ENCODE assay signal across 16 mouse cellular contexts in the genomic region with DNA sequence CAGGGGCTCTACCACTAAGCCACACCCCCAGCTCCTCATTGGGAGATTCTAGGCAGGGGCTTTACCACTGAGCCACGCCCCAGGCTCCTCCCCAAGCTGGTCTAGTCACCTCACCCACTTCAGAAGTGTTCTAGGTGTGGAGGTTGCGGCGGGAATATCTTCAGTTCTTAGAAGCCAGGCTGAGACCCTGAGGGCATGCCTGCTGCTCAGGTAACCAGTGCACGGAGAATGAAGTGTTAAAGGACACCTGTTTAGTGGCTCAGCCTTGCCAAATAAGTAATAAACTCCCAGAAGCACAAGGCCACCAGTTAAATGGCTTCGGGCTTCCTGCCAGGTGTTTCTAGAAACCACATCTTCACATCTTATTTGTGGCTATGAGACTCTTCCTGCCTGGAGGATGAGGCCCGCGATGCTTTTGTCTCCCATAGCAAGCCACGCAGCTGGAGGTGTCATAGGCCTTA. TPM values are rescaled to one million over a fixed set of nuclear protein-coding genes. Genes with fewer than 3 reads are reported as not detected.
DNase-seq lines count a peak whose midpoint lies in the region; ATAC-seq and TF ChIP-seq lines count a peak whose summit lies in the region.
"Had no signal": no experiment of that assay in that cellular context is flagged by ENCODE, and none has a peak within 500 bp of the region (broad histone marks: within the 10 kb centered on the region; RNA-seq: fewer than 3 reads in every experiment).

No protein-coding gene starts in this region.

- TF ChIP-seq CTCF in small intestine, adult 2 months (IDR thresholded peaks at IDR 0.05; ENCODE audit: extremely low read depth, insufficient read length, insufficient replicate concordance, low read depth, low read length), result no peak

- no peaks in the 10 kb centered on the region for H3K27me3 ChIP-seq in heart, embryonic 12.5 days (replicated peaks)
- no peaks in the 10 kb centered on the region for H3K27me3 ChIP-seq in small intestine, adult 2 months (ENCODE audit: control insufficient read depth, insufficient read depth, low read length)
- H3K27me3 ChIP-seq in hindbrain, embryonic 16.5 days (replicated peaks; ENCODE audit: control insufficient read depth, insufficient read depth, low read length), result no peaks in the 10 kb centered on the region; the same call in 1 of the 2 replicates
- H3K27me3 ChIP-seq: hindbrain, embryonic 15.5 days; limb, embryonic 12.5 days had no signal

- peak; percentile 65 for DNase-seq in heart, adult 11 months
- DNase-seq in A20 (ENCODE audit: low read depth, low spot score), result peak; percentile 20
- no peak for DNase-seq in layer of hippocampus, postnatal 10 days (ENCODE audit: low spot score in 2 of 2)
- no peak for DNase-seq in left cerebral cortex, adult 8-10 months (ENCODE audit: low spot score in 2 of 2)
- DNase-seq: cerebellum, adult 2 months; lung, adult 2 months had no signal

- no peak for TF ChIP-seq POLR2A in small intestine, adult 2 months (IDR thresholded peaks at IDR 0.05; ENCODE audit: low read depth, low read length)

- no peak overlapping the region for H3K4me3 ChIP-seq in heart, embryonic 12.5 days
- H3K4me3 ChIP-seq in small intestine, adult 2 months (ENCODE audit: low read depth, low read length), result no peak overlapping the region
- no peak overlapping the region for H3K4me3 ChIP-seq in hindbrain, embryonic 16.5 days (ENCODE audit: low read length)
- H3K4me3 ChIP-seq: forebrain, embryonic 10.5 days; hindbrain, embryonic 15.5 days; limb, embryonic 12.5 days had no signal

- H3K4me2 ChIP-seq in heart, embryonic 12.5 days, result no peak overlapping the region
- H3K4me2 ChIP-seq in hindbrain, embryonic 16.5 days (ENCODE audit: low read length), result no peak overlapping the region
- H3K4me2 ChIP-seq: hindbrain, embryonic 15.5 days; limb, embryonic 12.5 days had no signal

- H3K27ac ChIP-seq in heart, embryonic 12.5 days (ENCODE audit: poor library complexity, severe bottlenecking), result no peak overlapping the region
- H3K27ac ChIP-seq in small intestine, adult 2 months (ENCODE audit: insufficient read depth, low read depth, low read length), result peak overlapping the region; percentile 51
- no peak overlapping the region for H3K27ac ChIP-seq in hindbrain, embryonic 16.5 days (ENCODE audit: low read depth, low read length)
- H3K27ac ChIP-seq: forebrain, embryonic 10.5 days; hindbrain, embryonic 15.5 days; limb, embryonic 12.5 days had no signal

- 0 out of 2 replicates have a peak, but pooled peaks cover 3% of the 10 kb centered on the region for H3K9me3 ChIP-seq in heart, embryonic 12.5 days (replicated peaks)
- H3K9me3 ChIP-seq in hindbrain, embryonic 16.5 days (ENCODE audit: control insufficient read depth, low read length), result peaks cover 2% of the 10 kb centered on the region; the same call in 1 of the 2 replicates
- H3K9me3 ChIP-seq: hindbrain, embryonic 15.5 days; limb, embryonic 12.5 days had no signal

- no peaks in the 10 kb centered on the region for H3K36me3 ChIP-seq in heart, embryonic 12.5 days
- no peaks in the 10 kb centered on the region for H3K36me3 ChIP-seq in small intestine, adult 2 months (ENCODE audit: control insufficient read depth, insufficient read depth, low read length)
- no peaks in the 10 kb centered on the region for H3K36me3 ChIP-seq in hindbrain, embryonic 16.5 days (ENCODE audit: control insufficient read depth, insufficient read depth, low read length)
- H3K36me3 ChIP-seq: forebrain, embryonic 10.5 days; hindbrain, embryonic 15.5 days; limb, embryonic 12.5 days had no signal

- WGBS in heart, embryonic 12.5 days, result 84% methylated on average over 8 of the region's 8 CpGs
- 25% methylated on average over 8 of the region's 8 CpGs for WGBS in small intestine, adult 2 months
- 85% methylated on average over 8 of the region's 8 CpGs for WGBS in hindbrain, embryonic 16.5 days

- H3K9ac ChIP-seq in heart, embryonic 12.5 days, result no peak overlapping the region
- H3K9ac ChIP-seq in hindbrain, embryonic 16.5 days (ENCODE audit: low read depth, low read length), result no peak overlapping the region
- H3K9ac ChIP-seq: hindbrain, embryonic 15.5 days; limb, embryonic 12.5 days had no signal

- peaks cover 24% of the 10 kb centered on the region for H3K4me1 ChIP-seq in heart, embryonic 12.5 days (replicated peaks)
- H3K4me1 ChIP-seq in small intestine, adult 2 months (ENCODE audit: control insufficient read depth, insufficient read depth, insufficient read length, low read length), result peaks cover 62% of the 10 kb centered on the region
- no peaks in the 10 kb centered on the region for H3K4me1 ChIP-seq in hindbrain, embryonic 16.5 days (ENCODE audit: control insufficient read depth, insufficient read depth, low read depth, low read length)
- H3K4me1 ChIP-seq: hindbrain, embryonic 15.5 days had no signal

- ATAC-seq in heart, embryonic 12.5 days (ENCODE audit: insufficient number of reproducible peaks, low FRiP score), result no peak
- peak; percentile 31; the same call in 1 of the 2 replicates for ATAC-seq in common myeloid progenitor, adult 5-6 weeks (replicated peaks; ENCODE audit: low read depth, poor library complexity, severe bottlenecking)
- no peak for ATAC-seq in hindbrain, embryonic 16.5 days

RNA-seq across cellular contexts. Expression of gene Slc16a5, which starts 10.5 kb away (rescaled TPM):
- 0.17 TPM in 1 of 2 replicates, not detected in the other for polyA plus RNA-seq in heart, embryonic 12.5 days (2016; fragmentation: Nextera tagmentation; extraction: Ambion mirVana)
- total RNA-seq in common myeloid progenitor, adult 5-6 weeks (2017), result not detected in 2 replicates
- 98.7 and 220 TPM in 2 replicates for polyA plus RNA-seq in small intestine, adult 2 months (2012; rRNA removed)
- 0.34 and 0.46 TPM in 2 replicates for polyA plus RNA-seq in hindbrain, embryonic 16.5 days (2015; fragmentation: Nextera tagmentation; extraction: Ambion mirVana)
- total RNA-seq in layer of hippocampus, postnatal 10 days (2021), result not detected
- total RNA-seq in left cerebral cortex, adult 8-10 months (2022), result not detected
- polyA plus RNA-seq: limb, embryonic 12.5 days had no signal

RNA-seq across cellular contexts. Expression of gene Trim80, which starts 11.5 kb away (rescaled TPM):
- polyA plus RNA-seq in heart, embryonic 12.5 days (2016; fragmentation: Nextera tagmentation; extraction: Ambion mirVana), result 0.19 and 0.35 TPM in 2 replicates
- total RNA-seq in common myeloid progenitor, adult 5-6 weeks (2017), result not detected in 2 replicates
- polyA plus RNA-seq in small intestine, adult 2 months (2012; rRNA removed), result 1.5 and 4.7 TPM in 2 replicates
- 0.15 TPM in 1 of 2 replicates, not detected in the other for polyA plus RNA-seq in hindbrain, embryonic 16.5 days (2015; fragmentation: Nextera tagmentation; extraction: Ambion mirVana)
- total RNA-seq in layer of hippocampus, postnatal 10 days (2021), result under 1 TPM in 1 of 2 experiments, not detected in 1; 0.18 TPM
- under 1 TPM in 2 of 4 experiments, not detected in 2; 0.16 to 0.30 TPM for total RNA-seq in left cerebral cortex, adult 8-10 months (2022)
- total RNA-seq: layer of hippocampus, adult 8-10 months had no signal
- polyA plus RNA-seq: hindbrain, embryonic 15.5 days; limb, embryonic 12.5 days; neural tube, embryonic 11.5 days; stomach, embryonic 14.5 days had no signal

RNA-seq across cellular contexts. Expression of gene Armc7, which starts 23.7 kb away (rescaled TPM):
- 5.8 and 6.4 TPM in 2 replicates for polyA plus RNA-seq in heart, embryonic 12.5 days (2016; fragmentation: Nextera tagmentation; extraction: Ambion mirVana)
- total RNA-seq in common myeloid progenitor, adult 5-6 weeks (2017), result 4.2 and 6.5 TPM in 2 replicates
- polyA plus RNA-seq in small intestine, adult 2 months (2012; rRNA removed), result 13.2 and 16.3 TPM in 2 replicates
- polyA plus RNA-seq in hindbrain, embryonic 16.5 days (2015; fragmentation: Nextera tagmentation; extraction: Ambion mirVana), result 16.8 and 19.4 TPM in 2 replicates
- total RNA-seq in layer of hippocampus, postnatal 10 days (2021), result 10 to 100 TPM; 10.3 to 11.1 TPM
- total RNA-seq in left cerebral cortex, adult 8-10 months (2022), result 10 to 100 TPM; 11.6 to 15.1 (median 13.4) TPM

RNA-seq across cellular contexts. Expression of gene Kctd2, which starts 31.9 kb away (rescaled TPM):
- 16.0 and 17.5 TPM in 2 replicates for polyA plus RNA-seq in heart, embryonic 12.5 days (2016; fragmentation: Nextera tagmentation; extraction: Ambion mirVana)
- 12.3 and 15.4 TPM in 2 replicates for total RNA-seq in common myeloid progenitor, adult 5-6 weeks (2017)
- 13.4 and 27.3 TPM in 2 replicates for polyA plus RNA-seq in small intestine, adult 2 months (2012; rRNA removed)
- 5.7 and 10.2 TPM in 2 replicates for polyA plus RNA-seq in hindbrain, embryonic 16.5 days (2015; fragmentation: Nextera tagmentation; extraction: Ambion mirVana)
- 10 to 100 TPM; 57.6 to 66.7 TPM for total RNA-seq in layer of hippocampus, postnatal 10 days (2021)
- 10 to 100 TPM; 63.2 to 74.5 (median 72.3) TPM for total RNA-seq in left cerebral cortex, adult 8-10 months (2022)

RNA-seq across cellular contexts. Expression of gene Atp5h, which starts 32.0 kb away (rescaled TPM):
- polyA plus RNA-seq in heart, embryonic 12.5 days (2016; fragmentation: Nextera tagmentation; extraction: Ambion mirVana), result 1,576 and 1,627 TPM in 2 replicates
- total RNA-seq in common myeloid progenitor, adult 5-6 weeks (2017), result 531 and 684 TPM in 2 replicates
- polyA plus RNA-seq in small intestine, adult 2 months (2012; rRNA removed), result 50.8 and 61.5 TPM in 2 replicates
- 832 and 923 TPM in 2 replicates for polyA plus RNA-seq in hindbrain, embryonic 16.5 days (2015; fragmentation: Nextera tagmentation; extraction: Ambion mirVana)
- total RNA-seq in layer of hippocampus, postnatal 10 days (2021), result 100 to 1,000 TPM; 406 to 440 TPM
- 100 to 1,000 TPM; 439 to 484 (median 473) TPM for total RNA-seq in left cerebral cortex, adult 8-10 months (2022)

Comparison
In these comparisons a context has a peak if more than half of its experiments do, and no peak if none do; other contexts are left out.
1. DNase-seq: peak in heart, adult 11 months (single experiment) and A20 (single experiment); none in layer of hippocampus, postnatal 10 days (0 of 2) and left cerebral cortex, adult 8-10 months (0 of 2).